Mouse (Mus musculus) CH12.LX (cell line): ENCODE data around the gene Chrnb1.

Experiments used
- BHLHE40 ChIP-seq: IDR thresholded peaks from 2 replicates; pipeline ENCODE4 v1.6.1; 2011; ENCODE audit warnings: mild to moderate bottlenecking, low read depth, low read length, improper control_type of control experiment
- EP300 ChIP-seq: IDR thresholded peaks from 2 replicates; pipeline ENCODE4 v1.6.1; 2011; ENCODE audit warnings: low read length, improper control_type of control experiment
- MAX ChIP-seq: IDR thresholded peaks from 2 replicates; pipeline ENCODE4 v1.6.1; 2011; ENCODE audit warnings: low read length, improper control_type of control experiment

DNA sequence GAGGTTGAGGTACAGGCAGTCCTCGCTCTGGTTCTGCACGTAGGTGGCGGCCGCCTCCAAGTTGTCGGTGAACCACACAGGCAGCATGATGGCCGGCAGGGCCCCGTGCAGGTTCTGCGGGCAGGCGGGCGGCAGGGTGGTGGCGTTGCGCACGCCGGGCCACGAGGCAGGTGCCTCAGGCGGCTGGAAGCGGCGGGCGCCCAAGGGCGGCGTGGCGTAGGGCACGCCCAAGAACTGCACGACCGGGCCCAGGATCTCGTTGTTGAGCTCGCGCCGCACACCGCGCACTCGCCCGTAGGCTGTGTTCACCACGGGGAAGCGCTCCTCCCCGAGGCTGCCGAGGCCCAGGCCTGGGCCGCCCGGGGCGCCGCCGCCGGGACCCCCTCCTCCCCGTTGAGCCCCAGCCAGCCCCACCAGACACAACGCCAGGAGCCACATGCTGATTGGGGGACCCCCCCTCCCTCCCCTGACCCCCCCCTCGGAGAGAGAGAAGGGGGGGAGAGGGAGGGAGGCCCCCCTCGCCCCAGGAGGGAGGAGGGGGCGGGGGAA is 38.3 kb upstream of the Chrnb1 start:
- TF ChIP-seq BHLHE40 (no peak), EP300 (no peak), MAX (no peak)
